Mouse (Mus musculus): ENCODE results near the gene Gm10134. TPM values are rescaled to one million over a fixed set of nuclear protein-coding genes. Genes with fewer than 3 reads are reported as not detected.

Gene Gm10134
- polyA plus RNA-seq, 1 experiment from 2014 or later, result 1.1 TPM

DNA sequence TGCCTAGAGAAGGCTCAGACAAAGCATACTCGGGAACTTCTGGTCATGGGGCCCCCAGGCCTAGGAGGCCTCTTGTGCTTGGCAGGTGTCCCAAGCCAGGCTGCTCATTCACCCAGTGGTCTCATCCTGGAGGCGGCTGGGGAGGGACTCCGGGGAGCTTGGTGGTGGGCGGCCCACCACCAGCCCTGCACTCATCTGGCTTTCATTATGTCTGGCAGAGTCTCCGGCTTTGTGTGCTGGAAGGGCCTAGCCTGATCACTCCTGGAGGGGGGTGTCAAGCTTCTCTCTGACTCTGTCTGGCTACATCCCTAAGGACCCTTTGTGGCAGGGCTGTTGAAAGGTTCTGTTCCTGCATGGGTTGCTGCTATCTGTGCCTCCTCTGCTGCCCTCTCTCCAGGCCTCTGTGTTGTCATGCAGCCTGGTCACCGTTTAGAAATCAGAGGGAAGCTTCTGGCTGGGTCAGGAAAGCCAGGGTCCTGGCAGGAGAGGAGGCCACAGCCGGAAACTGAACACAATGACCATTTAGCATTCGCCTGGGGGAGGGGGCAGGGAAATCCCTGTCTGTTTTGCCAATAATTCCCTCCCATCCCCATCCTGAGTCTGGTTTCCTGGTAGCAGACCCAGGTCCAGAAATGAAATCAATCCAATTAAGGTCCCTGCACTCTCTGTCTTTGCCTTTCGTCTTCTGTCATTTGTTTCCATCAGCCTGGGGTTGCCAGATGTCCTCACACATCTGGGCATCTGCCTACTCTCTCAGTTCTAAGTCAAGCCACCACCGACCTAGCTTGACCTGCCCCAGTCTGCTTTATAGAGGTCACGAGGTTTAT is 28.8 kb downstream of the Gm10134 start:
- Histone ChIP-seq H3K9ac (peak overlapping the region; percentile 94), H3K27ac (replicated peaks) (peak overlapping the region; percentile 87), H3K27me3 (replicated peaks) (no peaks in the 10 kb centered on the region), H3K9me3 (no peaks in the 10 kb centered on the region), H3K36me3 (no peaks in the 10 kb centered on the region), H3K4me3 (peak overlapping the region; percentile 78), H3K4me2 (peak overlapping the region; percentile 77), H3K4me1 (peaks cover 89% of the 10 kb centered on the region)
- WGBS, result 32% methylated on average over 11 of the region's 11 CpGs
- no peak for ATAC-seq (ENCODE audit: extremely low read depth, insufficient number of reproducible peaks, low FRiP score, low TSS enrichment)

DNA sequence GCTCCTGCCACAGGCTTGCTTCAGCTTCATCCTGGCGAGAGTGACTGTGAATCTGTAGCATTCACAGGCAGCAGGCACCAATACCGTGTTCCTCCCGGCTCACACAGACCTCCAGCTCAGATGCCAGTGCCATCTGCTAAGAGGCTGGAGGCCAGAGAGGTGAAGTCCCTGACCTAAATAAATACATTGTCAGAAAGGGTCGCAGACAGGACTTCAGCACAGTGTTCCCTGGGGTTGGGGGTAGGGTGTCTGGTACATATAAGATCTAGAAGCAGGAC is 29.3 kb downstream of the Gm10134 start:
- no peaks in the 10 kb centered on the region for H3K9me3 ChIP-seq
- no peaks in the 10 kb centered on the region for H3K27me3 ChIP-seq (replicated peaks)
- H3K4me2 ChIP-seq, result peak overlapping the region; percentile 77
- WGBS, result 39% methylated on average over 4 of the region's 4 CpGs
- H3K36me3 ChIP-seq, result peaks cover 2% of the 10 kb centered on the region; the same call in 1 of the 2 replicates
- peaks cover 89% of the 10 kb centered on the region for H3K4me1 ChIP-seq
- peak overlapping the region; percentile 94 for H3K9ac ChIP-seq
- no peak for ATAC-seq (ENCODE audit: extremely low read depth, insufficient number of reproducible peaks, low FRiP score, low TSS enrichment)
- peak overlapping the region; percentile 87 for H3K27ac ChIP-seq (replicated peaks)
- peak overlapping the region; percentile 78 for H3K4me3 ChIP-seq

DNA sequence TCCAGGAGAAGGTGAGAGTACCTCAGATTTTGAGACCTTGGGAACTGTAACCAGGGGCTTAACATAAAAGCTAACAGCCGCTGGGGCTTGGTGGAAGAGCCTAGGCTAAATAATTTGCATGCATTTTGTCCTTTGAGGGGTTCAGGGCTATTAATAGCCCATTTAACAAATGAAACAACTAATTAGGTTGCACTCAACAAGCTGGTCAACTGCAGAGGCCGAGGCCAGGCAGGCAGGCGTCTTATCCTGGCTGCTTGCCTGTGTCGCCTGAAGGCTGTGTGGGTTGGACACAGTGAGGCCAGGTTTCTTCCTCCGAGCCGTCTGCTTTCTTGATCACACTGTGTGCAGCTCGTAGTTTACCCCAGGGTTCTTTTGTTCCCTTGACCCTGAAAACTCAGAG is 29.8 kb downstream of the Gm10134 start:
- Histone ChIP-seq H3K27ac (replicated peaks) (peak overlapping the region; percentile 87), H3K4me3 (peak overlapping the region; percentile 78; the same call in 1 of the 2 replicates), H3K27me3 (replicated peaks) (no peaks in the 10 kb centered on the region), H3K36me3 (peaks cover 4% of the 10 kb centered on the region; the same call in 1 of the 2 replicates), H3K4me2 (peak overlapping the region; percentile 77), H3K4me1 (peaks cover 88% of the 10 kb centered on the region), H3K9ac (peak overlapping the region; percentile 94), H3K9me3 (no peaks in the 10 kb centered on the region)
- no peak for ATAC-seq (ENCODE audit: extremely low read depth, insufficient number of reproducible peaks, low FRiP score, low TSS enrichment)
- WGBS, result 47% methylated on average over 7 of the region's 7 CpGs

DNA sequence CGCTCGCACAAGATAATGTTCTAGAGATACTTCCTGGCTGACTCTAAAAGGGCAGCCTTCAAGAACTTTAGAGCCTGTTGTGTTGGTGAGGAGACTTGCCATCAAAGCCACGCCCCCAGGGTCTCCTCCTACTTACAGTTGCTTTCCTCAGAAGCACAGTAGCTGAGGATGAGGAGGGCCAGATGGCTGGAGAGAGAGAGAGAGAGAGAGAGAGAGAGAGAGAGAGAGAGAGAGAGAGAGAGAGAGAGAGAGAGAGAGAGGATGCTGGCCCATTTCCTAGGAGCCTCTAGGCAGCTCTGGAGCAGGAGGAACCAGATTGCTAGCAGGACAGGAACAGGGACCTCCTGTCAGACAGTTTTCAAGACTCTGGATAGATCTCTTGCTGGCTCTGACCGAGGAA is 30.3 kb downstream of the Gm10134 start:
- no peak for ATAC-seq (ENCODE audit: extremely low read depth, insufficient number of reproducible peaks, low FRiP score, low TSS enrichment)
- H3K4me2 ChIP-seq, result peak overlapping the region; percentile 77
- H3K4me3 ChIP-seq, result 0 out of 2 replicates have a peak overlapping the region, but pooled peaks have one; percentile 78

DNA sequence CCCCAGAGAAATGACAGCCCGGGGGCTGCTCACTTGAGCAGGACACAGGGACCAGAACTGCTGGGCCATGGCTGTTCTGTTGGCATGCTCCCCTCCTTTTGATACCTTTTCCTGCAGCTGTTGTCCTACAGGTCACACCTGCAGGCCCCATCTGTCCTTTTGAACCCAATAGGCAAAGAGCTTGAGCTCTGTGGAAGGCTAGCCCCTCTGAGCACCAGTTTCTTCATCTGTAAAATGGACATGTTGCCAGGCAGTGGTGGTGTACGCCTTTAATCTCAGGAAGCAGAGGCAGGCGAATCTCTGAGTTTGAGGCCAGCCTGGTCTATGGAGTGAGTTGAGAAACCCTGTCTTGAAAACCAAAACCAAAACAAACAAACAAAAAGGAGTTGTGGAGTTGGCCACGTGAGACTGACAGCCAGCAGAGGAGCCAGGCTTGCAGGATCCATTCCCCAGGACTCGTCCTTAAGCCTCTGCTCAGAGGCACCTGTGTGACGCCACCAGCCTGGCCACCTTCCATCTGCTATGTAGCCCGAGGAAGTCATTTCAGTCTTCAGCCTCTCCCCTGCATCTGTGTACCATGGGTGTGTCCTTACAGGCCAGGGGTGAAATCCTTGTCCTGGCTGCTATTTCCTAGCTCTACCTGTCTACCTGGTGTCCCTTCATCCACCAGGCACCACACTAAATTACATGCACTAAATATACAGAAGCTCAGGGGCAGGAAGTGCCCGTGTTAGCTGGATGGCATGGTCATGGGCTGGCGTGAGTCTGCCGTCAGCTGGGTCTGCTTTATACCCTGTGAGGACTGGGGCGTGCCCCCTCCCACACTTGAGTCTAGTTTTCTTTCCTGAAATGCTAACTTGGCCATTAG is 31.1 kb downstream of the Gm10134 start:
- peaks cover 13% of the 10 kb centered on the region for H3K36me3 ChIP-seq
- H3K4me1 ChIP-seq, result peaks cover 78% of the 10 kb centered on the region
- no peaks in the 10 kb centered on the region for H3K9me3 ChIP-seq
- peak overlapping the region; percentile 13; the same call in 1 of the 2 replicates for H3K4me2 ChIP-seq
- no peaks in the 10 kb centered on the region for H3K27me3 ChIP-seq (replicated peaks)
- 0 out of 2 replicates have a peak overlapping the region, but pooled peaks have one; percentile 87 for H3K27ac ChIP-seq (replicated peaks)
- 0 out of 2 replicates have a peak overlapping the region, but pooled peaks have one; percentile 94 for H3K9ac ChIP-seq
- no peak for ATAC-seq (ENCODE audit: extremely low read depth, insufficient number of reproducible peaks, low FRiP score, low TSS enrichment)
- H3K4me3 ChIP-seq, result no peak overlapping the region
- 74% methylated on average over 11 of the region's 11 CpGs for WGBS

More for the DNA sequence above, 30.3 kb downstream of the Gm10134 start:
- H3K27me3 ChIP-seq (replicated peaks), result no peaks in the 10 kb centered on the region
- no peaks in the 10 kb centered on the region for H3K9me3 ChIP-seq
- peaks cover 4% of the 10 kb centered on the region; the same call in 1 of the 2 replicates for H3K36me3 ChIP-seq
- peak overlapping the region; percentile 94 for H3K9ac ChIP-seq
- 40% methylated on average over 4 of the region's 4 CpGs for WGBS
- H3K4me1 ChIP-seq, result peaks cover 84% of the 10 kb centered on the region
- H3K27ac ChIP-seq (replicated peaks), result peak overlapping the region; percentile 87

DNA sequence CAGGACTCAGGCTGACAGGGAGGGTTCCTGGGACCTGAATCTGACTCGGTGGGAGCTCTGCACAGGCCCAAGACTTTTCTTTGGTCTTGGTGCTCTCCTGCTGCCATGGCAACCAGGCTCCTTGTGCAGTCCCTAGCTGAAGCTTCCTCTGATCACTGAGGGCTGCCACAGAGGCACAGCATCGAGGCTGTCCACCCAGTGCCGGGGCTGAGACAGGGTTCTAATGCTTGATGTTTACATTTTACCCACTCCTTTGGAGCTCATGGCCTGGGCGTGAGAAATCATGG is 31.7 kb downstream of the Gm10134 start:
- H3K4me3 ChIP-seq, result no peak overlapping the region
- WGBS, result 51% methylated on average over 4 of the region's 4 CpGs
- no peak overlapping the region for H3K4me2 ChIP-seq
- no peak overlapping the region for H3K27ac ChIP-seq (replicated peaks)
- H3K27me3 ChIP-seq (replicated peaks), result no peaks in the 10 kb centered on the region
- H3K9me3 ChIP-seq, result no peaks in the 10 kb centered on the region
- no peak for ATAC-seq (ENCODE audit: extremely low read depth, insufficient number of reproducible peaks, low FRiP score, low TSS enrichment)
- no peak overlapping the region for H3K9ac ChIP-seq
- peaks cover 18% of the 10 kb centered on the region for H3K36me3 ChIP-seq
- peaks cover 72% of the 10 kb centered on the region for H3K4me1 ChIP-seq

DNA sequence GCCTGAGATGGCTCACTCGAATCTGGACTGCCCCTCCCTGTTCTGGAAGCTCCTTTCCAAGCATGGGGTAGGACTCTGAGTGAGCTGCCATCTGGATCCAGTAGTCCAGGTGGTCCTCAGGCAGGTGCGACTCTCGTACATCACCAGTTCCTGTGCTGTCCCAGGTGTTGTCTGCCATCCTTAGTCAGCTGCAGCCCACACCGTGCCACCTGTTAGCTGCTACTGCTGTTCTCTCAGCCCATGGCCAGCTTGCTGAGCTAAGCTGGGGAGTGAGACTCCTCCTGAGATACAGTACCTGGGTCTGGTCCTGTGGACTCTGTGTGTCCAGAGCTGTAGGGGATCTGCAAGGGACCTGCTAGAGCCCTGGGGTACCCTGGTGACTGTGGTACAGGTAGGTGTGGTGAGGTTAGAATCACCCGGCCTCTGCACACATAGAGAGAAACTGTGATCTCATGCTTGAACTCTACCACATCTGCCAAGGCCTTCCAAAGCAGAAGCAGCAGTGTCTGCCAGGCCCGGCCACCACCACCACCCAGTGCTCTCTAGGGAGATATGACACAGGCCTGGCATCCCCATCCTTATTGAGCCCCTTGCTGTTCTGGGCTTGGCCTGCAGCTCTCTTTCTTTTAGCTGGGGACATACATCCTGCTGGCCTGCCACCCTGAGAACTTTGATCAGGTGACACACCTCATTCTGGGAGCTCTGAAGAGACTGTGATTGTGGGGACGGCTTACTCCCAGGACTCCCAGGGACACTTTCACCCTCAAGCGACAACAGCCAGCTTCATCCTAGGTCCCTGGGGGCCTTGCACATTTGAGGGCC is 32.3 kb downstream of the Gm10134 start:
- Histone ChIP-seq H3K36me3 (peaks cover 23% of the 10 kb centered on the region), H3K27ac (replicated peaks) (peak overlapping the region; percentile 75), H3K9me3 (no peaks in the 10 kb centered on the region), H3K9ac (peak overlapping the region; percentile 61), H3K4me2 (no peak overlapping the region), H3K4me3 (no peak overlapping the region), H3K27me3 (replicated peaks) (no peaks in the 10 kb centered on the region), H3K4me1 (peaks cover 66% of the 10 kb centered on the region)
- no peak for ATAC-seq (ENCODE audit: extremely low read depth, insufficient number of reproducible peaks, low FRiP score, low TSS enrichment)
- 72% methylated on average over 8 of the region's 8 CpGs for WGBS

DNA sequence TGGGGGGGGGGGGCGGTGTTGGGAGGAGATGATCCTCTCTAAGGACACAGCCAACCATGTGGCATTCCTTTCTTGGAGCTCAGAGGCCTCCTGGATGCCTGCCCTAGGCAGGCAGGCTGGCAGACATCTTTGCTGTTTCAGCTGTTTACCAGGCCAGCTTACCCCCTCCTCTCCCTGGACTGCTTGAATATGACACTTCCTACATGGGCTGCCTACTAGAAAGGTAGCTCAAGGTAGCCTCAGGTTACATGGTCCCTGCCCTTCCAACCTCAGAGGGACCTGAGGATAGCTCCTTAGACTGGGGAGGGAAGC is 32.9 kb downstream of the Gm10134 start:
- no peak for ATAC-seq (ENCODE audit: extremely low read depth, insufficient number of reproducible peaks, low FRiP score, low TSS enrichment)
- Histone ChIP-seq H3K27ac (replicated peaks) (peak overlapping the region; percentile 75), H3K4me2 (no peak overlapping the region), H3K9me3 (no peaks in the 10 kb centered on the region), H3K9ac (peak overlapping the region; percentile 61), H3K4me3 (no peak overlapping the region), H3K4me1 (peaks cover 62% of the 10 kb centered on the region), H3K27me3 (replicated peaks) (no peaks in the 10 kb centered on the region), H3K36me3 (peaks cover 29% of the 10 kb centered on the region)
- 38% methylated on average over 1 of the region's 1 CpGs for WGBS

DNA sequence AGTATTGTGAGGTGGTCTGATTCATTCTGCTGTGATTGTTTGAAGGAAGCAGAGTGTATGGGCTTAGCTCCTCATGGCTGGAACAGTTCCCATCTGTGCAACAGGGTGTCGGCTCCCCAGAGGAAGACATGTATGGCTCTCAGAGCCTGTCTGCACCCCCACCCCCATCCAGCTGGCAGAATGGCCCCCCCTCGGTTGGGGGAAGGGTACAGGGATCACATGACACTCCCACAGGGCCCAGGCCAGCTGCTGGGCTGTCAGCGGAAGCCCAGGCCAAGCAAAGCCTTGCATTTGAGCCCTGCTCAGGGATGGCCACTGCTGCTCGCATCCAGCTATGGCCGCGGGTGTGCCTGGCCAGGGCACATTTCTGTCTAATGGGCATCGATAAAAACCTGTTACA is 33.3 kb downstream of the Gm10134 start:
- ATAC-seq (ENCODE audit: extremely low read depth, insufficient number of reproducible peaks, low FRiP score, low TSS enrichment), result no peak
- peaks cover 58% of the 10 kb centered on the region for H3K4me1 ChIP-seq
- H3K9ac ChIP-seq, result peak overlapping the region; percentile 61
- H3K9me3 ChIP-seq, result no peaks in the 10 kb centered on the region
- no peak overlapping the region for H3K4me2 ChIP-seq
- WGBS, result 43% methylated on average over 7 of the region's 7 CpGs
- H3K27ac ChIP-seq (replicated peaks), result peak overlapping the region; percentile 75
- H3K36me3 ChIP-seq, result peaks cover 33% of the 10 kb centered on the region
- no peak overlapping the region for H3K4me3 ChIP-seq
- no peaks in the 10 kb centered on the region for H3K27me3 ChIP-seq (replicated peaks)

DNA sequence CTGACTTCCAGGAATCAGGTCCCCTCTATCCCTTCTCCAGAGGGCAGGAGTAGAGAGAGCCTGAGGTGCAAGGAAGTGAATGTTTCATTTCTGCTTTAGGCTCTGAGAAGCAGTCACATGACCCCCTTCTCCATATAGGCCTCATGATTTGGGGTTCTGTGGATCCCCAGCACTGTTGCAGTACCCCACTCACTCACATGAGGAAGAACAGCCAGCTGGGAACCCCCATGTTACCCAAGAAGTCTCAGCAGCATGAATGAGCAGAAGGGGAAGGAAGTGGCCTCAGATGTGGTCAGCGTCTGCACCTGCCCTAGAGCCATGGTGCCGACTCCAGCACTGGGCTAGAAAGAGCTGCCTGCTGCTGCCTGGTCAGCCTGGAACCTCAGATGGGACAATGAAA is 34.1 kb downstream of the Gm10134 start:
- H3K27me3 ChIP-seq (replicated peaks), result no peaks in the 10 kb centered on the region
- no peak overlapping the region for H3K4me2 ChIP-seq
- H3K4me1 ChIP-seq, result peaks cover 51% of the 10 kb centered on the region
- no peaks in the 10 kb centered on the region for H3K9me3 ChIP-seq
- ATAC-seq (ENCODE audit: extremely low read depth, insufficient number of reproducible peaks, low FRiP score, low TSS enrichment), result no peak
- WGBS, result 67% methylated on average over 2 of the region's 2 CpGs
- H3K9ac ChIP-seq, result peak overlapping the region; percentile 61
- peaks cover 40% of the 10 kb centered on the region for H3K36me3 ChIP-seq
- no peak overlapping the region for H3K27ac ChIP-seq (replicated peaks)
- no peak overlapping the region for H3K4me3 ChIP-seq

Data from heart, embryonic 13.5 days (tissue).